Mouse (Mus musculus) cerebellum, adult 11-12 months (tissue): Measurements from ENCODE around the gene Kidins220.
A peak's percentile ranks its signal among the peaks of the same experiment; 100 is the strongest.

ENCODE experiments used
- DNase-seq: peaks from one replicate; pipeline ENCODE4 v3.0.0; 2022

The Kidins220 gene

GRCm38 (mm10) chr12:24963393-24964022, 11.2 kb upstream of the Kidins220 start:
- DNase-seq, result no peak

- peak; percentile 54 for DNase-seq
These were observed 9.3 kb upstream of the Kidins220 start for GRCm38 (mm10) chr12:24965406-24965805.

GRCm38 (mm10) chr12:24966046-24966445, 8.7 kb upstream of the Kidins220 start:
- DNase-seq, result peak; percentile 29

DNA sequence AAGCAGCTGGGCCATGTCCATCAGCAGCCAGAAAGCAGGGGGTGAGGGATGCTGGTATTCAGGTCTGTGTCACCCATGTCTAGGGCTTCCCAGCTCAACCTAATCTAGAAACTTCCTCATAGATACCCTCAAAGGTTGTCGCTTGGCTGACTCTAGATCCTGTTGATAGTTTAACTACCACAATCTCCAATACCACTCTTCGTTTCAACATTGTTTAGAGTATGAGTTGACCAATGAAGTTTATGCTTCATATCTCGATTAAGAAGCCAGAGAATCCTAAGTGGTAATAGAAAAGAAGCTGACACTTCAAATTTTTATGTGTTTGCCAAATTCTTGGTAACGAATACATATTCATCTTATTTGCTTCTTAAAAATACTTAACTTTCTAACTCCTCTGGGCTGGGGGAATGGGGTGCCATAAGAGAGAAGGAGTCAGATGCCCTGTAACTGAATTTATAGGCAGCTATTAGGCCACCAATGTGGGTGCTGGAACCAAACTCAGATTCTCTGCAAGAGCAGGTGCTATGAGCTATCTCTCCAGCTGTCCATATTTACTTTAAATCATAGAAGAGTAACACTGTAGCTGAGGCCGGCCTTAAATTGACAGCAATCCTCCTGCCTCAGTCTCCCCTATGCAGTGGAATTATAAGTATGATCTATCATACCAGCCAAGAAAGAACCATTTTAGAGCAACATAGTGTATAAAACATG, 3.1 kb upstream of the Kidins220 start:
- DNase-seq, result no peak

DNA sequence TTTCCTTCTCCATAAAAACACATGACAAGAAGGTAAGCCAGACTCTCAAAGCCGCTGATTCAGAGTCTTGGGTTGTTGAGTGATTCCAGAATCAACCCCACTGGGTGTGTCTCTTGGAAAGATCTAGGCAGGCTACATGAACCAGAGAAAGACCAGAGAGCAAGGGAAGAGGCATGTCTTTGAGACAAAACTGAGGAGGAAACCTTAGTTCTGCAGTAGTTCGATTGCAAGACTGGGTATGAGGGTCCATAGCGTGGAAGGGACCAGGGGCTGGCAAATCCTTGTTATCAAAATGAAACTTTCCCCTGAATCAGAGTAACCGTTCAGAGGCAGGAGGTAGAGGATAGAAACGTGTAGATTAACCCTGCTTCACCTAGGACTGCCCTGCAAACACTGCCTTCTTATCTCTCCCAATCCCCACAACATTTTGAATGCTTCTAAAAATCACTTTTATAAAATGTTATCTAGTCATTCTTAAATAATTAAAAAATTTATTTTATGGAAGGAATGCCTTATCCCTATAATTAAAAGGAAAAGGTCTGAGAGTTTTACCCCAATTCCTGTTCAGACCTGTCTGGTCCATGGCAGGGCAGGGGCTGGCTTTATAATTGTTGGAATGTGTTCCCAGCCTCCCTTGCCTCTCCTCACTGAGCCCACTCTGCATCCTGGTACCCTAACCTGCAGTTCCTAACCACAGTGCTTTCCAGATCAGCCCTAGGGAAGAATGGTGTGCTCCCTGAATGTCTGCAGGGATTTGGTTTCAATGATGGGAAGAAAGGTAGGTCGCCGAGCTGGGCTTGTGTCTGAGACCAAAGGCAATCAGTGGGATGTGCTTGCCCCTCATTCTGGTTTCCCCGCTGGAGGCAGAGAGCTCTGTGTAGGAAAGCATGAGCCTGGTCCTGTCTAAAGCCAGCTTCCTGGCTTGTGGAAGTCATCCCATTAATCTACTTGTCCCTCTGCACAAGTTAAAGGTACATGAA, 2.1 kb upstream of the Kidins220 start:
- DNase-seq, result no peak

- peak; percentile 19 for DNase-seq
These were observed 1.1 kb upstream of the Kidins220 start for GRCm38 (mm10) chr12:24973586-24973985.

DNA sequence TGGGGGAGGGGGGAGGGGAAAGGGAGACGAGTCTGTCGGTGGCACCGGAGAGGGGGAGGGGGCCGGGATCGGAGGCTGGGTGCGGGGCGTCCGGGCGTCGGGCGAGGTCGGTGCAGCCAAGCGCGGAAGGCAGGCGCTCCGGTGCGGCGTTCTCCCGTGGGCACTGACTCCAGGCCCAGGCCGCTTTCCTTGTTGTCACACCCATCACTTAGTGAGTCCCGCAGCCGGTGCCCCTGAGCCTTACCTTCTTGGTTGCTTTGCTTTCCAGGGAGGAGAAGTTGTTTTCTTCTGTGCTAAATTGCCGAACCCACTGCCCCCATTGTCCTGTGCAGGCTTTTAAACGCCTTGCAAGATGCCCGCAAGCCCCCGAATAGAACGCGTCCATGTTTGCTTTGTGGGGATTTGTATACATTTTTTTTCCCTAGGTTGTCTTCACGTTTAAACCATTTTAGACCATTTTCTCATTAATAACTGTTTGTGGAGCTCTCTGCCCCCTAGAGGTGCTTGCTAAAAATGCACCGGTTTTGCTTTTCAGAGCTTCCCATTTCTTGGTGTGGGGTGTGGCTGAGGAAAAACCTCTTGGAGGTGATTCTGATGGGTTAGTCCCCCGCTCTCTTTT, 499 bp downstream of the Kidins220 start:
- DNase-seq, result peak; percentile 73

GRCm38 (mm10) chr12:24985226-24985625, 10.5 kb downstream of the Kidins220 start:
- no peak for DNase-seq

DNA sequence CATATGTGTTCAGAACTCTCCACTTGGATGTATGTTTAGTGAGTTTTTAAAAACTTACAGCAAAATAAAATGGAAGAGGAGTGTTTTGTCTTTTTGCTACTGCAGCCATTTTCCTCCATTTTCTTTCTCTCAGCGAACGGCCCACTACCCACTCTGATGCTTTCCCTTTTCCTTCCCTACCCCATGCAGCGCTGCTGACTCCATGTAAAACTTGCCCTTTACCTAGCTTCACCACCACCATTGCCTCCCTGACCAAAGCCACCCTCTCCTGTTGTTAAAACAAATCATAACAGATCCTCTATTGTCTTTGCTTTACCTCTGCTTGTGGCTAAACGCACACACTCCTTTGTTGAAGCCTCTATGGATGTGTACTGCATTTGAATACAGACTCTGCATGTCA, 20.6 kb downstream of the Kidins220 start:
- no peak for DNase-seq

DNA sequence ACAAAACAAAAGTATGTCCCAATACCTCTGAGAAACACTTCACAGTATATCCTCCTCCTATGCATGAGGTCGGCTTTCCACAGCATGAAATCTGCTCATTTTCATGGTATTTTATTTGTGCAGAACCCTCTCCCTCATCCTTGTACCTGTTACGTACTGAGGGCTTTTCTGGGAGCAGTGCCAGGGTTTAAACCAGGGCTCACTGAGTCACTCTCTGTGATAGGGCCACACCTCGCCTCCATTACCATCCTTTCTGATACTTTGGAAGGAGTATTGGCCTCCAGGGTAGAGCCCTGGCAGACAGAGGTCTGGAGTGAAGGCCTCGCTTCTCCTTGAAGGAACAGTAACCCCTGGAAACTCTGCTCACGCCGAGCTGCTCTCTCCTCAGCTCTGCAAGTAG, 30.6 kb downstream of the Kidins220 start:
- DNase-seq, result no peak

GRCm38 (mm10) chr12:25009957-25010356, 35.2 kb downstream of the Kidins220 start:
- no peak for DNase-seq

DNA sequence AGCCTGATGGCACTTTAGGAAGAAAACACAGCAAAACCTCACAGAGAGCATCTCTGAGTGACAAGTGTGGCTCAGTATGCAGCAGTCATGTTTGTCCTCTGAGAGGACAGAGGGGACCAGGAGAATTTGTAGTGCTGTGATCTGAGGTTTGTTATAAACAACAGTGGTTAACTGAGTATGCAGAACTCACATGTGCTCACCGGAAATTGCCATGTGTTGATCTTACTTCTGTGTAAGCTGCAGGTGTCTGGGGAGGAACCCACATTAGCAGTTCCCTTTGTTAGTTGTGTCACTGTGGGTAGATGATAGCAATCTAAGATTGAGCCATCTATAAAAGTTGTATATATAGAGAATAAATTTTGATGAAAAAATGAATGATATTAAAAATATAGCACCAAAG, 35.7 kb downstream of the Kidins220 start:
- DNase-seq, result no peak

DNA sequence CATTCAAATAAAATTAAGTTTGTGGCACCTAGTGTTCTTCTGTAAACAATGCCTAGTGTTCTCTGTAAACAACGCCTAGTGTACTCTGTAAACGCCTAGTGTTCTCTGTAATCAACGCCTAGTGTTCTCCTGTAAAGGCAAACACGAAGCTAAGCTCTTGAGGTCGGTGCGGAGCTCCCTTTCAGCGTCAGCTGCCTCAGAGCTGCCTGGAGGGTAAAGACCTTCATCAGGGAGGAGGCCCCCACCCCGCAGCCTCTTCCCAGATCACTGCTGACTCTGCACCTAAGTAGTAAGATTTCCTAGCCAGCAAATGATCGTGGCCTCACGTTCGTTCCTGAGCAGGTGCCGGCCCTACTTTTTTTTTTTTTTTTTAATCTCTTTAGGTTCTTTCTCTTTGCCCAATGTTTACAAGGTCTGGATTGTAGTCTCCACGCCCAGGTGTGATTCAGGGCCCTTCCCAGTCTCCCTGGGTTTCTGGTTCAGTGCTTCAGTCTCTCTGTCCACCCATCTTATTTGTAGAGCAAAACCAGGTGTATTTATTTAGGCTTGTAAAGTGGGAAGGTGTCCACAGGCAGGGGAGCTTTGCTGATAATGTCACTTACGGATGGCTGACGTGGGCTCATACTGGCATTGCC, 37.1 kb downstream of the Kidins220 start:
- no peak for DNase-seq

DNA sequence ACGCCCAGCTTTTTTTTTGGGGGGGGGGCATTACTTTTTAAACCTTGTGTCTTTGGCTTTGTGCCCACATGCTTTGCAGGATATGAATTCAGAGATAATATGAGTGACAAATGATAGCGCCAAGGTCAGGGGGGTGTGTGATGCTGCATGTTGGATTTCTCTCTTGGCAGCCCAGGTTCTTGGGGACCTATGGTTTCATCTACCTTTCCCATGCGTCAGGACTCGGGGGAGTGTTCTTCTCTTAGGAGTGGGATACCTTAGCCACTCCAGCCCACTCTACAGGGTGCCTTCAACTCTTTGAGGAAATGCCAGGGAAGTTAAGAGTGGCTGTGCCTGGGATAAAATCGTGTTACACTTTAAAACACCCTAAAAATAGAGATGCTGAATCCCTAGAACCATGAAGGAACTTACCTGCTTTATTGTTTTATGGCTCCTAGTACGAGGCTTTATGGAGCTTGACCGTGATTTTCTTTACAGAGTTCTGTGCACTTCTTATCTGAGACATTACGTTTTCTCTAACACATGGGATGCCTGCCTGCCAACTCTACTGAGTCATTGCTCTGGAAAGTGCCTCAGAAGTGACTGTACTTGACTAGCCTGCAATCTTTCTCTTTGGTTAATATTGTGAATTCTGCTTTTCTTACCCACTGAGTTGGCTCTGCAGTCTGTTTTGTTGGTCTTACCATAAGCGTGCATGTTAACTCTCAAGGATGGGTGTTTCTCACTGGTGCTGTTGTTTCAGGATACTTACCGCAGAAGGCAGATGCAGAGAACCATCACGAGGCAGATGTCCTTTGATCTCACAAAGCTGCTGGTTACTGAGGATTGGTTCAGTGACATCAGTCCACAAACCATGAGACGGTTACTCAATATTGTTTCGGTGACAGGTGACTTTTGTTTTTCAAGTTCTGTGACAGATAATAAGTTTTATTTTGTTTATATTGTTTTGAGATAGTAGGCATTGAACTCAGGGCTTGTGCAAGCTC, 38.1 kb downstream of the Kidins220 start:
- DNase-seq, result no peak

DNA sequence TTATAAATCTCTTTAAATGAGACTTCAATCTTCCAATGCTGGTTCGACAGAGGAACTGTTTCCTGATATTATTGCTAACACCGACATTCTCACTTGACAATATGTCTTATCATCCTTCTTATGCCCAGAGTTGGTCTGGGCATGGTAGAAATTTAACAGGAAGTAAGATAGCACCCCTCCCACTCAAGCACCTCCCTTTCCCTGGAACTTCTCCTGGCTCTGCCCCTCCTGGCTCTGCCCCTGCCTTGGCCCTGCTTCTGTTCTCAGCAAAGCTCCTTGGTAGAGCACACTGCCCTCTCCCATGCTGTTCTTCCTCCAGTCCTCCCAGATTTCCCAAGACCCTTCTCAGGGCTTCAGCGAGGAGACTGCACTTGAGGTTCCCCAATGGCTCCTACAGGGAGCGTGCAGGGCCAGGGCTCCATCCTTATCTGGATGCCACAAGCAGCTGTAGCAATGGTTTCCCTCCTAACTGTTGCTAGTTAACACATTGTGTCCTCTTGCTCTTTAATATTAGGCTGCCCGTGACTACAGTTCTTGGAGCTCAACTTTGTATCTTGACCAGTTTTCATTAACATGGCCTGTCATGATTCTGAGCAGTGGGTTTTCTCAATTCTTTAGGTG, 39.7 kb downstream of the Kidins220 start:
- DNase-seq, result no peak

GRCm38 (mm10) chr12:25014938-25015337, 40.2 kb downstream of the Kidins220 start:
- no peak for DNase-seq

DNA sequence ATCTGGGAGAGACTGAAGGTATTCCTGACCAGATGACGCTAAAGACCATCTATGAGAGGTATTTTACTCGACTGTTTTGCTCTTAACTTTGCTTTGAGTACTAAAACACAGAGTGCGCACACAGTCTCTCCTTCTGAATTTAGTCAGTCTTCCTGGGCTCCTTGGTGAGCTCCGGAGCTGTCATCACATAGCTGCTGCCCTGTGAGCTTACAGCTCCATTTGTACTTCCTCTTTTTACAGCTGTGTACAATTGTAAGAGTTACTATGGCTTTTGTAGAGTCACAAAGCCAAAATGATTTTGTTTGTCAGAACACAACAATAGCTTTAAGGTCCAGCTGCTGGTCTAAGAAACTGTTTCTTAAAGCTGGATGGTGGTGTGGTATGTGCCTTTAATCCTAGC, 42.3 kb downstream of the Kidins220 start:
- DNase-seq, result no peak

- no peak for DNase-seq
These were observed 46.3 kb downstream of the Kidins220 start for GRCm38 (mm10) chr12:25021057-25021456.

- DNase-seq, result no peak
These were observed 50.3 kb downstream of the Kidins220 start for GRCm38 (mm10) chr12:25024862-25025545.

- DNase-seq, result no peak
These were observed 51.6 kb downstream of the Kidins220 start for GRCm38 (mm10) chr12:25026308-25026707.
